Mouse (Mus musculus): ENCODE measurements at regions not wholly inside any gene's neighbourhood (a gene's known extent, or its start where the extent isn't known, plus 50 kb on each side); places are given as distances from the start of the nearest gene placed in this dataset.

- H3K9ac ChIP-seq (ENCODE audit: low read depth, low read length), result no peak overlapping the region
- TF ChIP-seq POLR2A (IDR thresholded peaks at IDR 0.05; ENCODE audit: extremely low read depth, insufficient read depth, low read length), result no peak
- TF ChIP-seq CTCF (IDR thresholded peaks at IDR 0.05; ENCODE audit: low read depth, low read length), result no peak
- WGBS, result 89% methylated on average over 8 of the region's 8 CpGs
- H3K79me2 ChIP-seq (ENCODE audit: control insufficient read depth, insufficient read depth, low read length), result no peaks in the 10 kb centered on the region
- DNase-seq (ENCODE audit: extremely low read depth, low read depth, low spot score), result no peak
- no peaks in the 10 kb centered on the region for H3K36me3 ChIP-seq (ENCODE audit: control insufficient read depth, insufficient read depth, low read length)
- no peaks in the 10 kb centered on the region for H3K27me3 ChIP-seq (ENCODE audit: control insufficient read depth, insufficient read depth, low read length)
- H3K4me3 ChIP-seq (ENCODE audit: insufficient read depth, low read depth, low read length), result no peak overlapping the region
- H3K4me1 ChIP-seq (ENCODE audit: control insufficient read depth, insufficient read depth, low read length), result no peaks in the 10 kb centered on the region; the same call in 1 of the 2 replicates
- no peak overlapping the region for H3K27ac ChIP-seq (replicated peaks; ENCODE audit: insufficient read depth, low read depth, low read length)
These were observed 131.8 kb downstream of the Tshz3 start for GRCm38 (mm10) chr7:36829710-36830109.

GRCm38 (mm10) chr7:36830155-36830554 lies 132.2 kb downstream of the Tshz3 start:
- Histone ChIP-seq H3K27me3 (ENCODE audit: control insufficient read depth, insufficient read depth, low read length) (no peaks in the 10 kb centered on the region), H3K79me2 (ENCODE audit: control insufficient read depth, insufficient read depth, low read length) (no peaks in the 10 kb centered on the region), H3K36me3 (ENCODE audit: control insufficient read depth, insufficient read depth, low read length) (no peaks in the 10 kb centered on the region), H3K4me1 (ENCODE audit: control insufficient read depth, insufficient read depth, low read length) (no peaks in the 10 kb centered on the region; the same call in 1 of the 2 replicates), H3K27ac (replicated peaks; ENCODE audit: insufficient read depth, low read depth, low read length) (no peak overlapping the region), H3K4me3 (ENCODE audit: insufficient read depth, low read depth, low read length) (no peak overlapping the region), H3K9ac (ENCODE audit: low read depth, low read length) (no peak overlapping the region)
- DNase-seq (ENCODE audit: extremely low read depth, low read depth, low spot score), result no peak
- WGBS, result 70% methylated on average over 2 of the region's 2 CpGs
- TF ChIP-seq CTCF (IDR thresholded peaks at IDR 0.05; ENCODE audit: low read depth, low read length) (no peak), POLR2A (IDR thresholded peaks at IDR 0.05; ENCODE audit: extremely low read depth, insufficient read depth, low read length) (no peak)

- TF ChIP-seq CTCF (IDR thresholded peaks at IDR 0.05; ENCODE audit: low read depth, low read length) (no peak), POLR2A (IDR thresholded peaks at IDR 0.05; ENCODE audit: extremely low read depth, insufficient read depth, low read length) (no peak)
- Histone ChIP-seq H3K4me1 (ENCODE audit: control insufficient read depth, insufficient read depth, low read length) (no peaks in the 10 kb centered on the region), H3K27ac (replicated peaks; ENCODE audit: insufficient read depth, low read depth, low read length) (no peak overlapping the region), H3K9ac (ENCODE audit: low read depth, low read length) (no peak overlapping the region), H3K79me2 (ENCODE audit: control insufficient read depth, insufficient read depth, low read length) (no peaks in the 10 kb centered on the region), H3K27me3 (ENCODE audit: control insufficient read depth, insufficient read depth, low read length) (no peaks in the 10 kb centered on the region), H3K36me3 (ENCODE audit: control insufficient read depth, insufficient read depth, low read length) (no peaks in the 10 kb centered on the region), H3K4me3 (ENCODE audit: insufficient read depth, low read depth, low read length) (no peak overlapping the region)
- no peak for DNase-seq (ENCODE audit: extremely low read depth, low read depth, low spot score)
- WGBS, result 69% methylated on average over 2 of the region's 2 CpGs
These were observed 150.4 kb downstream of the Tshz3 start for GRCm38 (mm10) chr7:36848279-36848678.

GRCm38 (mm10) chr7:36851275-36851889 lies 153.5 kb downstream of the Tshz3 start:
- Histone ChIP-seq H3K9ac (ENCODE audit: low read depth, low read length) (no peak overlapping the region), H3K4me3 (ENCODE audit: insufficient read depth, low read depth, low read length) (no peak overlapping the region), H3K27ac (replicated peaks; ENCODE audit: insufficient read depth, low read depth, low read length) (no peak overlapping the region), H3K36me3 (ENCODE audit: control insufficient read depth, insufficient read depth, low read length) (no peaks in the 10 kb centered on the region), H3K27me3 (ENCODE audit: control insufficient read depth, insufficient read depth, low read length) (no peaks in the 10 kb centered on the region), H3K4me1 (ENCODE audit: control insufficient read depth, insufficient read depth, low read length) (no peaks in the 10 kb centered on the region), H3K79me2 (ENCODE audit: control insufficient read depth, insufficient read depth, low read length) (no peaks in the 10 kb centered on the region)
- DNase-seq (ENCODE audit: extremely low read depth, low read depth, low spot score), result peak; percentile 1
- no peak for TF ChIP-seq CTCF (IDR thresholded peaks at IDR 0.05; ENCODE audit: low read depth, low read length)
- TF ChIP-seq POLR2A (IDR thresholded peaks at IDR 0.05; ENCODE audit: extremely low read depth, insufficient read depth, low read length), result no peak
- 62% methylated on average over 4 of the region's 4 CpGs for WGBS

- H3K9ac ChIP-seq (ENCODE audit: low read depth, low read length), result no peak overlapping the region
- H3K4me1 ChIP-seq (ENCODE audit: control insufficient read depth, insufficient read depth, low read length), result no peaks in the 10 kb centered on the region
- no peak overlapping the region for H3K27ac ChIP-seq (replicated peaks; ENCODE audit: insufficient read depth, low read depth, low read length)
- no peaks in the 10 kb centered on the region for H3K79me2 ChIP-seq (ENCODE audit: control insufficient read depth, insufficient read depth, low read length)
- H3K27me3 ChIP-seq (ENCODE audit: control insufficient read depth, insufficient read depth, low read length), result no peaks in the 10 kb centered on the region
- DNase-seq (ENCODE audit: extremely low read depth, low read depth, low spot score), result no peak
- no peaks in the 10 kb centered on the region for H3K36me3 ChIP-seq (ENCODE audit: control insufficient read depth, insufficient read depth, low read length)
- H3K4me3 ChIP-seq (ENCODE audit: insufficient read depth, low read depth, low read length), result no peak overlapping the region
- TF ChIP-seq CTCF (IDR thresholded peaks at IDR 0.05; ENCODE audit: low read depth, low read length), result no peak
These were observed 156.4 kb downstream of the Tshz3 start for GRCm38 (mm10) chr7:36854308-36854707.

- Histone ChIP-seq H3K36me3 (ENCODE audit: control insufficient read depth, insufficient read depth, low read length) (no peaks in the 10 kb centered on the region), H3K27ac (replicated peaks; ENCODE audit: insufficient read depth, low read depth, low read length) (no peak overlapping the region), H3K4me3 (ENCODE audit: insufficient read depth, low read depth, low read length) (no peak overlapping the region), H3K27me3 (ENCODE audit: control insufficient read depth, insufficient read depth, low read length) (no peaks in the 10 kb centered on the region), H3K79me2 (ENCODE audit: control insufficient read depth, insufficient read depth, low read length) (no peaks in the 10 kb centered on the region), H3K9ac (ENCODE audit: low read depth, low read length) (no peak overlapping the region), H3K4me1 (ENCODE audit: control insufficient read depth, insufficient read depth, low read length) (no peaks in the 10 kb centered on the region)
- WGBS, result 87% methylated on average over 7 of the region's 7 CpGs
- DNase-seq (ENCODE audit: extremely low read depth, low read depth, low spot score), result no peak
- no peak for TF ChIP-seq POLR2A (IDR thresholded peaks at IDR 0.05; ENCODE audit: extremely low read depth, insufficient read depth, low read length)
- no peak for TF ChIP-seq CTCF (IDR thresholded peaks at IDR 0.05; ENCODE audit: low read depth, low read length)
These were observed 161.5 kb downstream of the Tshz3 start for GRCm38 (mm10) chr7:36859428-36859827.

Data from liver, adult 2 months (tissue).